Mouse (Mus musculus): ENCODE data around the gene Btg1. TPM values are rescaled to one million over a fixed set of nuclear protein-coding genes. Genes with fewer than 3 reads are reported as not detected.

Gene Btg1
- polyA plus RNA-seq, 1 experiment: 43.3 TPM

DNA sequence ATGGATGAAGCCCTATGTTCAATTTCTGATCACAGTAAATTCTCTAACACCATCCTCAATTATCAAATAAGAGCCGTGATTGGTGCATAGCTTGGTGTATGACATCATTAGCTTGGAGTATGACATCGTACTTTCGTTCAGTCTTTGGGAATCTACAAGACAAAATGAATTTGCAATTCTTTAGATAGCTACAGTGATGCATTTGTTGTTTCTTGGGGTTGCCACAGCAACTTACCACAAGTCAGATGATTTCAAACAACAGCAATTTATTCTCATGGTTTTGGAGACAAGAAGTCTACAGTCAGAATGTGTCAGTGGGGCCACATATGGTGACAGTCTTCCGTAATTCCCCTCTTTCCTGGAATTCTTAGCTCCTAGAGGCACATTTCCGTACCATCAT is 27.0 kb upstream of the Btg1 start:
- TF ChIP-seq POLR2A (IDR thresholded peaks at IDR 0.05; ENCODE audit: borderline replicate concordance, extremely low read depth, insufficient read depth, insufficient read length, poor library complexity, severe bottlenecking) (no peak), CTCF (IDR thresholded peaks at IDR 0.05; ENCODE audit: borderline replicate concordance, extremely low read depth, insufficient read depth, insufficient read length) (no peak)
- no peak for DNase-seq (ENCODE audit: low read depth)

- DNase-seq (ENCODE audit: low read depth): no peak
- TF ChIP-seq CTCF (IDR thresholded peaks at IDR 0.05; ENCODE audit: borderline replicate concordance, extremely low read depth, insufficient read depth, insufficient read length) (no peak), POLR2A (IDR thresholded peaks at IDR 0.05; ENCODE audit: borderline replicate concordance, extremely low read depth, insufficient read depth, insufficient read length, poor library complexity, severe bottlenecking) (no peak)
Observed at GRCm38 (mm10) chr10:96592089-96592488, 24.7 kb upstream of the Btg1 start.

DNA sequence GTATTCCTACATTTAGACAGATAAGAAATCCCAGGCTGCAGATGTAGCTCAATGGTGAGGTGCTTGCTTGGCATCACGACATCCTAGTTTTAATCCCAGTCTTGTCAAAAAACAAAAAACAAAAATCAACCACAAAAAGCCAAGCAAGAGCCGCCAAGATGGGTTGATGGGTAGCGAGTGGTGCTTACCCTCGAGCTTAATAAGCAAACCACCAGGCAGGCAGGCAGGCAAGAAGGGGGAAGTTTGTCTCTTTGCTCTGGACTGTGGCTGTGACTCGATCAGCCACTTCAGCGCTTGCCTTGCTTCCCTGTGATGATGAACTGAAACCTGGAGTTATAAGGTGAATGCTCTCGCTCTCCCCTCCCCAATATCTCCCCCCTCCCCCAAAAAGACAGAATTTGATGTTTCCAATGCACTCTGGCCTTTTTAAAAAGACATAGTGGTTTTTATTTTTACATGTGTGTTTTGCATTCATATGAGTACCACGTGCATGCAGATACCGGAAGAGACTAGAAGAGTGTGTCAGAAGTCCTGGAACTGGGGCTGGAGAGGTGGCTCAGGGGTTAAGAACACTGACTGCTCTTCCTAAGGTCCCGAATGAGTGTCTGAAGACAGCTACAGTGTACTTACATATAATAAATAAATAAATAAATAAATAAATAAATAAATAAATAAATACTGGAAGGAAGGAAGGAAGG is 21.2 kb upstream of the Btg1 start:
- no peak for DNase-seq (ENCODE audit: low read depth)
- no peak for TF ChIP-seq CTCF (IDR thresholded peaks at IDR 0.05; ENCODE audit: borderline replicate concordance, extremely low read depth, insufficient read depth, insufficient read length)
- no peak for TF ChIP-seq POLR2A (IDR thresholded peaks at IDR 0.05; ENCODE audit: borderline replicate concordance, extremely low read depth, insufficient read depth, insufficient read length, poor library complexity, severe bottlenecking)

DNA sequence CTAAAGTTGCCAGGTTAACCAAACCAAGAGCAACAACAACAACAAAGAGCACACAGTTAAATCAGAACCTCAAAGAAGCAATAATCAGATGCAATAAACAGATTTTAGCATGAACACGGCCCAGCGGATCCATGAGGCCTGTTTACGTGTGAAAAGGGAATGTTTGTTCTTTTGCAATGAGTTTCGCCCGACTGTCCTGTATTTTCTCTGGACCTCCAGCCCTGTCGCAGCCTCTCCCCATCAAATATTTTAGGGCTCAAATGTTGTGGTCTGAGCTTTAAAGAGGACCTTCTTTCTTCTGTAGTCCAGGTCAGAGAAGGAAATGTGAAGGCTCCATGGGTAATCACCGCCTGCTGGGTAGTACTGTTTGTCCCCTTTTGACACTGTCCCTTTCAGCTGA is 20.4 kb upstream of the Btg1 start:
- DNase-seq (ENCODE audit: low read depth): no peak
- TF ChIP-seq POLR2A (IDR thresholded peaks at IDR 0.05; ENCODE audit: borderline replicate concordance, extremely low read depth, insufficient read depth, insufficient read length, poor library complexity, severe bottlenecking) (no peak), CTCF (IDR thresholded peaks at IDR 0.05; ENCODE audit: borderline replicate concordance, extremely low read depth, insufficient read depth, insufficient read length) (no peak)

DNA sequence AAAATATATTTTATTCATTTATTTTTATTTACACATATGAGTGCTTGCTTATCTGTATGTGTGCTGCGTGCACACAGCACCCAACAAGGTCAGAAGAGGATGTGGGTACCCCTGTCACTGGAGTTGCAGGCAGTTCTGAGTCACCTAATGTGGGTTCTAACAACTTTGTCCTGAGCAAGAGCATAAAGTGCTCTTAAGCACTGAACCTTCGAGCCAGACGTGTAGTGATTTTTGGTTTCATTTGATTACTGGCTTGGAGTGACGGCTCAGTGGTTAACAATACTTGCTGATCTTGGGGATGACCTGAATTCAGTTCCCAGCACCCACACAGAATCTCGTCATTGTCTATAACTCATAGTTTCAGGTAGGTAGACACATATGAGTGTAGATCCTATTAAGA is 17.2 kb upstream of the Btg1 start:
- TF ChIP-seq CTCF (IDR thresholded peaks at IDR 0.05; ENCODE audit: borderline replicate concordance, extremely low read depth, insufficient read depth, insufficient read length) (no peak), POLR2A (IDR thresholded peaks at IDR 0.05; ENCODE audit: borderline replicate concordance, extremely low read depth, insufficient read depth, insufficient read length, poor library complexity, severe bottlenecking) (no peak)

DNA sequence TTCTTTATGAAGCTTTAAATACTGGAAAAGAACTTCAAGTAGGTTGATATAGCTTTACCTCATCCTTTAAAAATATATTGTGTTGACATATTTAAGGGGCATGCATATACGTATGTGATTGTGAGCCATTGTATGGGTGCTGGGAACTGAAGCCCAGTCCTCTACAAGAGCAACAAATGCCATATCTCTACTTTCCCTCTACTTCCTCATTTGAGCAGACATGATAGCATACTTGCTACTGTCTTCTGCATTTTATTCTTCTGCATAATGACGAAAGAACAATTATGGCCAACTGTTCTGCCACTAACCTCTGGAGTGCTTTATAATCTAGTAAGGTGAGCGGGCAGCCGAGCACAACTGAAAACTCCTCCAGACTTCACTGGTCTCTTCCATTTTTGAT is 15.1 kb upstream of the Btg1 start:
- TF ChIP-seq CTCF (IDR thresholded peaks at IDR 0.05; ENCODE audit: borderline replicate concordance, extremely low read depth, insufficient read depth, insufficient read length): no peak
- TF ChIP-seq POLR2A (IDR thresholded peaks at IDR 0.05; ENCODE audit: borderline replicate concordance, extremely low read depth, insufficient read depth, insufficient read length, poor library complexity, severe bottlenecking): no peak
- DNase-seq (ENCODE audit: low read depth): no peak

More for the DNA sequence above, 17.2 kb upstream of the Btg1 start:
- DNase-seq (ENCODE audit: low read depth): no peak

GRCm38 (mm10) chr10:96602339-96602738 is 14.5 kb upstream of the Btg1 start:
- no peak for TF ChIP-seq POLR2A (IDR thresholded peaks at IDR 0.05; ENCODE audit: borderline replicate concordance, extremely low read depth, insufficient read depth, insufficient read length, poor library complexity, severe bottlenecking)
- TF ChIP-seq CTCF (IDR thresholded peaks at IDR 0.05; ENCODE audit: borderline replicate concordance, extremely low read depth, insufficient read depth, insufficient read length): no peak
- DNase-seq (ENCODE audit: low read depth): no peak

- TF ChIP-seq CTCF (IDR thresholded peaks at IDR 0.05; ENCODE audit: borderline replicate concordance, extremely low read depth, insufficient read depth, insufficient read length) (no peak), POLR2A (IDR thresholded peaks at IDR 0.05; ENCODE audit: borderline replicate concordance, extremely low read depth, insufficient read depth, insufficient read length, poor library complexity, severe bottlenecking) (no peak)
- no peak for DNase-seq (ENCODE audit: low read depth)
Observed at GRCm38 (mm10) chr10:96605168-96605567, 11.6 kb upstream of the Btg1 start.

DNA sequence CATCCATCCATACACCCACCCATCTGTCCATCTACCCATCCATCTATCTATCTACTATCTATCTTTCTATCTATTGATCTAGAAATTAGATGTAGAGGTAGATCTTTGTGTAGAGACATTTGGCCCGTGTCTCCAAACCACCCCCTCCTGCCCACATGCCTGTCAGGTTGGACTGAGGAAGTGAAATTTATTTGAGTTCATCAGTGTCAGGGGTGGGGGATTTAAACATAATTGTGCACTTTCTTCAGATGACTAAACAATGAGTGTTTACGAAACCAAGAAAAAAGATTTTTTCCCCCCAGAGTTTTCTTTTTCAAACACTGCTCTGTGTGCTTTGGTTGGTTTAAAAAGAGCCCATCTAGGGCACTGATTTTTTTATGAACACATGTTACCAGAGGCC is 10.9 kb upstream of the Btg1 start:
- TF ChIP-seq CTCF (IDR thresholded peaks at IDR 0.05; ENCODE audit: borderline replicate concordance, extremely low read depth, insufficient read depth, insufficient read length) (no peak), POLR2A (IDR thresholded peaks at IDR 0.05; ENCODE audit: borderline replicate concordance, extremely low read depth, insufficient read depth, insufficient read length, poor library complexity, severe bottlenecking) (no peak)
- DNase-seq (ENCODE audit: low read depth): no peak

- no peak for DNase-seq (ENCODE audit: low read depth)
- TF ChIP-seq CTCF (IDR thresholded peaks at IDR 0.05; ENCODE audit: borderline replicate concordance, extremely low read depth, insufficient read depth, insufficient read length) (no peak), POLR2A (IDR thresholded peaks at IDR 0.05; ENCODE audit: borderline replicate concordance, extremely low read depth, insufficient read depth, insufficient read length, poor library complexity, severe bottlenecking) (no peak)
Observed at GRCm38 (mm10) chr10:96607617-96608185, 9.1 kb upstream of the Btg1 start.

GRCm38 (mm10) chr10:96609356-96610345 is 7.2 kb upstream of the Btg1 start:
- TF ChIP-seq POLR2A (IDR thresholded peaks at IDR 0.05; ENCODE audit: borderline replicate concordance, extremely low read depth, insufficient read depth, insufficient read length, poor library complexity, severe bottlenecking): no peak
- TF ChIP-seq CTCF (IDR thresholded peaks at IDR 0.05; ENCODE audit: borderline replicate concordance, extremely low read depth, insufficient read depth, insufficient read length): no peak
- DNase-seq (ENCODE audit: low read depth): no peak

Data from brain, embryonic 14.5 days (tissue).